Mouse (Mus musculus): ENCODE results near the gene Kcnn4.
"Not testable (repeated sequence)": the region's sequence is repeated elsewhere in the genome, so short reads cannot be mapped to it uniquely, and the experiment has no call there.

Kcnn4 gene

GRCm38 (mm10) chr7:24389516-24390187, 19.6 kb downstream of the Kcnn4 start:
- DNase-seq (ENCODE audit: extremely low spot score, low read depth, low spot score) = no peak

DNA sequence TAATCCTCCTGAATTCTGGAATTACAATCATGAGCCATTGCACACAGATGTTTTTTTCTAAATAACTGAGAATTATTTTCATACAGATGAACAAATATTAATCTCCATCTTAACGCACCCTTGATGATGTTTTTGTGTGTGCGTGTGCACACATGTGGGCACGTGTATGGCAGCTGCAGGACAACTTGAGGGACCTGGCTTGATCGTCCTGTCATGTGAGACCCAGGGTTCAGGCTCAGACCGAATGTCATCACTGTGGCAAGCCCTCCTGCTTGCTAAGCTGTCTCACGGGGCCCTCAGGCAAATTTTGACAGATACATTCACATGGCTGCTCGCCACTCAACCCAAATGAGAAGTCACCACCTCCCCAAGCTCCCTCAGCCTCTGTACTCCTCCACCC, 20.4 kb downstream of the Kcnn4 start:
- DNase-seq (ENCODE audit: extremely low spot score, low read depth, low spot score) = no peak

DNA sequence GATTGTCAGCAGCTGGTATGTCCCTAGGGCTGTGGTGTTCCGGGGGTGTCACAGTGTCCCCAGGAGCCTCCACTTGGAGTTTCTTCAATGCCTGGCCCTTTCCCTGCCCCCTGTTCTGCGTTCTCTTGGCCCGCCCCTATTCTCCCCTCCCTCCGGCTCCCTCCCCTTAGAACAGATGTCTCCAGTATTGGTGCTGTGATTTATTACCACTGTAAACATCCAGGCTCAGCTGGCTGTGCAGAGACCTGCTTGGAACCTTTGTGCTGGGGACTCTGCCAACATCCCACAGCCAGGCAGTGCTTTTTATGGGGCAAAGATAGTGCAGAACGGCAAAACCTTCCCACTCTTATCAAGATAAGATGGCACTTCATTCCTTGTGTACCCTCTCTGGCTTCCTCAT, 21.0 kb downstream of the Kcnn4 start:
- DNase-seq (ENCODE audit: extremely low spot score, low read depth, low spot score) = no peak

DNA sequence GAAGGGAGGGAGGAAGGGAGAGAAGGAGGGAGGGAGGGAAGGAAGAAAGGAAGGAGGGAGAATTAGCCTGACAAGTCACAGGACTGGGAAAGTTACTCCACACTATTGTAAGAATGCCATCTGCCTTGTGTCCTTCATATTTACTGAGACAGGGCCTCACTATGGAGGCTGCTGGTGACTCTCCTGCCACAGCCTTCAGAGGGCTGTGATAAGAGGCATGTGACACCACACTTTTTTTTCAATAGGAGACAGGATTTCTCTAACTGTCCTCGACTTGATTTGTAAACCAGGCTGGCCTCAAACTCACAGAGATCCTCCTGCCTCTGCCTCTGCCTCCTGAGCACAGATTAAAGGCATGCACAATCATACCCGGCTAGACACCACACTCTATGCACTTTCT, 21.6 kb downstream of the Kcnn4 start:
- no peak for DNase-seq (ENCODE audit: extremely low spot score, low read depth, low spot score)

GRCm38 (mm10) chr7:24394054-24394453, 24.0 kb downstream of the Kcnn4 start:
- no peak for DNase-seq (ENCODE audit: extremely low spot score, low read depth, low spot score)

DNA sequence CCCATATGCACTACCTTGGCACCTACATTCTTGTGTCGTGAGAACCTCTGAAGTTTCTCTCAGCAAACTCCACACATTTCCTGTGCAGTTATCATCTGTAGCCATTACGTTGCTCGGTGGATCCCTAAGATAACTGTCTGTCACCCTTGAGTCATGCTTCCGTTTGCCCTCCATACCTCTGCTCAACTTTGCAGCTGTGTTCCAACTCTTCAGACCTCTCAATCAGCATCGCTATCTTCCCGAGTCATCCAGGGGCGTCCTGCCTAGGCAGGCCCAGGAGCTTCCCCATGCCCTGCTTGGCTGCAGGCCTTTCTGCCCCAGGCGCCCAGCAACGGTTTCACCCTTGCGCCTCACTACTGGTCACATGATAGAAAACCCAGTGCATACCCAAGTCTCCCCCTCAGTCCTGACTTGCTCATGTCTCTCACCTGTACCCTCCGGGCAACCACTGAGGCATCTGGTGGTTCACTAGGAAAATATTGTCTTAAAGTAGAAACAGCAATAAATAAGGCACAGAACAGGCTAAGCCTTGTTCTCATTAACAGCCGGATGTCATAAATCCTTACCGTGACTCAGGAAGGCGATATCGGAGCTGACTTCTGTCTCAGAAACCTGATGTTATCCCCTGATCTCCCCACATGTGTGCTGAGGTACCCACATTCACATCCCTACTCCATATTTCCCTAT, 24.6 kb downstream of the Kcnn4 start:
- no peak for DNase-seq (ENCODE audit: extremely low spot score, low read depth, low spot score)

DNA sequence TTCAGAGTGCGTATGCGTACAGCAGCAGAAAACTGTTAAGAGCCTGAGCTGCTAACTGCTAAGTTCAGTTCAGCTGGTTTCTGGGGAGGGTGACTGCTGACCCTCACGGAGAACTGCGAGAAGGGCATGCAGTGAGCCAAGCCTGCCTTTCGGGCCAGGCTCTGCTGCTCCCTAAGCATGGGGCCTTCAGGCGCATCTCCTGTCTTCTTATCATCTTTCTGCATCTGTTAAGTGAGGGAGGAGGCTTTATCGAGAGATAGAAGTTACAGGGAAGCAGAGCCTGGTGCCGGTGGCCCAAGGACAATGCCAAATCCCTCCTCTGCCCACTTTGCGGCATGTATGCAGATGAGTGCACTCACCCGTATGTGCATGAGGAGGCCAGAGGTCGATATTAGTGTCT, 26.8 kb downstream of the Kcnn4 start:
- DNase-seq (ENCODE audit: extremely low spot score, low read depth, low spot score) = no peak

DNA sequence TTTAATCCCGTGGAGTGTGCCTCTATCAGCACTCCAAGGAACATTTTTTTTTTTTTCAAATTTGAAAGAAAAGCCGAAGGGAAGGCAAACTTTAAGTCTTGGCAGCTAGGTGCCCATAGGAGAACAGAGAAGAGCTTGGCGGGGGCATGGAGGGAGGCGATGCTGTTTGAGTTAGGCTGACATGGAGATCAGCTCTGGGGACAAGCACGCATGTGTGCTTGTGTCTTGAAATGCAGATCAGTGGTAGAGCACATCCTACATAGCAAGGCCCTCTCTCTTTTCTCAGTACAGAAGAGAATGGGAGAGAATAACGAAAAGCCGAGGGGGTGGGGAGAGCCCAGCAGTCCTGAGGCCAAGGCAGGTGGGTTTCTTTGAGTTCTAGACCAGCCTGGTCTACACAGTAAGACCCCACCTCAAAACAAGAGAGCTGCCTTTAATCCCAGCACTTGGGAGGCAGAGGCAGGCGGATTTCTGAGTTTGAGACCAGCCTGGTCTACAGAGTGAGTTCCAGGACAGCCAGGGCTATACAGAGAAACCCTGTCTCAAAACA, 28.4 kb downstream of the Kcnn4 start:
- DNase-seq (ENCODE audit: extremely low spot score, low read depth, low spot score) = no peak

DNA sequence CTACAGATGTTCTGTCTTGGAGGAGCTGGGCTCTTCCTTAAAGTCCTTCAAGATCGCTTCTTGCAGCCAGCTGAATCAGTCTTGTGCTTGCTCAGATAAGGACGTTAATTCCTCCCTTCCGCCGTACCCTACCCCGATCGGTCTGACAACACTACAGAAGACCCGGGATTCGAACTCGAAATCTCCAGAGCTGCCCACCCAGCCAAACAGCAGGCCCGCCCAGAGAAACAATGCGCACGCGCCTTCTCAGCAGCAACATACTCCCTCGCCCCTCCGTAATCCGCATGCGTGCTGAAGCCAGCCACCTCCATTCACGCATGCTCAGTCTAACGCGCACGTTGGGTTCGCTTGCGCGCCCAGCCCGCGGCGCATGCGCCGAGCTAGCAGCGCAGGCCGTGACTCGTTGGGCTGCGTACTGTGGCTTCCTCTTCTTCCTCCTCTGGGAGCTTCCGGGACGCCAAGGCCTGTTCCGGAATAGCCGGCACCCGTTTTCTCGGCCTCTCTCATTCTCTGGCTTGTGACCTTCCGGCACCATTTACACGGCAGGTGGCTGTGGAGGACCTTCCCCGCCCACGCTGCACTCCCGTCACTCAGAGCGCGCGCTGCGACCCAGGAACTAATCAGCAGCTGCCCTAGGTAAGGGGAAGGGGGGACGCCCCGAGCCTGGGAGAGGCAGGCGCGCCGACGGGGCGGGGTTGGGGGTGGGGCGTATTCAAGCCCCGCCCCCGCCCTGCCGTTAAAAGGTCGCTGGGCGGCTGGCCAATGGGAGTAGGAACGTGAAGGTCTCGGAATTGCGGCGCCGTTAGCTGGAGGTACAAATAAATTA, 29.4 kb downstream of the Kcnn4 start, which contains the start of gene Smg9:
Gene Smg9 (plus strand): TSS at position 364 of the 826 bp plus-strand sequence.
- no peak for DNase-seq (ENCODE audit: extremely low spot score, low read depth, low spot score)

DNA sequence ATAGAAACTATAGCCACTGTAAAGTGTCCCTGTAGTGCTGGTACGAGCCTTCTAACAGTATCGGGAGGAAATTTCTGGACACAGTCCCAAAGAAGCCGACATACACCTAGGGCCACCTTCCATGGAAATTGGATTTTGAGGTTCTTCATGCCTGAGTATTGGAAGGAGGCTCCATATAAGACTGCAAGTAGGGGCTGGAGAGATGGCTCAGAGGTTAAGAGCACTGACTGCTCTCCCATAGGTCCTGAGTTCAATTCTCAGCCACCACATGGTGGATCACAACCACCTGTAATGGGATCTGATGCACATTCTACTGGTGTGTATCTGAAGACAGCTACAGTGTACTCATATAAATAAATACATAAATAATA, 30.0 kb downstream of the Kcnn4 start:
- no peak for DNase-seq (ENCODE audit: extremely low spot score, low read depth, low spot score)

DNA sequence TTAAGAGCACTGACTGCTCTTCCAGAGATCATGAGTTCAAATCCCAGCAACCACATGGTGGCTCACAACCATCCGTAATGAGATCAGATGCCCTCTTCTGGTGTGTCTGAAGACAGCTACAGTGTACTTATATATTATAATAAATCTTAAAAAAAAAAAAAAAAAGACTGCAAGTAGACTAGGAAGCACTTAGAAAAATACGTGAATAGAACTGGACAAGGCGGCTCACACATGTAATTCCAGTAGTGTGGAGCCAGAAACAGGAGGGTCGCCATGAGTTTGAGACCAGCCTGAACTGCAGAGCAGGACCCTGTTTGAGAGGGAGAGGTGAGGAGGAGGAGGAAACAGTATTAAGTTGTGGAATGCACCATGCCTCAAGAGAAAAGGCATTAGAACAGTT, 30.4 kb downstream of the Kcnn4 start:
- not testable (repeated sequence) for DNase-seq (ENCODE audit: extremely low spot score, low read depth, low spot score)

DNA sequence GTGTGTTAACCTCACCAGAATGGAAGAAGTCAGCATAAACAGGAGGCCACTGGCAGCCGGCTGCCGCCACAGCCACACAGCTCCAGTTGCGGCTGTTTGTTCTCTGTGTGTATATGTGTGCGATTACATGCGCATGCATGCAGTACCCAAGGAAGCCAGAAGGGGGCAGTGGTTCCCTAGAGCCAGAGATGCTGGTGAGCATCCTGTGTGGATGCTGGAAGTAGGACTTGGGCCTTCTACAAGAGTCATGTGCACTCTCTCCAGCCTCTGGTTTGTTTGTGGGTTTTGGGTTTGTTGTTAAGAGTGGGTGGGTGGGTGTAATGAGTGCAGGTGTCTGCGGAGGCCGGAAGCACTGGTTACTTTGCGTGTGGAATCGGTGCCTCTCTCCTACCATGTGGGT, 32.8 kb downstream of the Kcnn4 start:
- DNase-seq (ENCODE audit: extremely low spot score, low read depth, low spot score) = no peak

DNA sequence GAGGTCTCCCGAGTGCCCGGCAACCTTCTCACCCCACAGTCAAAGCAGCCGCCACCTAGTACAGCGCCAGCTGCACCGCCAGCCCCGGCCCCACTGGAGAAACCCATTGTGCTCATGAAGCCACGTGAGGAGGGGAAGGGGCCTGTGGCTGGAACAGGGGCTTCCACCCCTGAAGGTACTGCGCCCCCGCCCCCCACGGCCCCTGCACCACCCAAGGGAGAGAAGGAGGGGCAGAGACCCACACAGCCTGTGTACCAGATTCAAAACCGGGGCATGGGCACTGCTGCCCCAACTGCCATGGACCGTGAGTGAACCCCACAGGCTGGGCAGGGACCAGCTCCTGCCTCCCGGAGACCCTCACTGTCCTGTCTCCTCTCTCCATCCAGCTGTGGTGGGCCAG, 35.6 kb downstream of the Kcnn4 start:
- DNase-seq (ENCODE audit: extremely low spot score, low read depth, low spot score) = no peak

GRCm38 (mm10) chr7:24406528-24407344, 36.7 kb downstream of the Kcnn4 start:
- peak; percentile 68 for DNase-seq (ENCODE audit: extremely low spot score, low read depth, low spot score)

DNA sequence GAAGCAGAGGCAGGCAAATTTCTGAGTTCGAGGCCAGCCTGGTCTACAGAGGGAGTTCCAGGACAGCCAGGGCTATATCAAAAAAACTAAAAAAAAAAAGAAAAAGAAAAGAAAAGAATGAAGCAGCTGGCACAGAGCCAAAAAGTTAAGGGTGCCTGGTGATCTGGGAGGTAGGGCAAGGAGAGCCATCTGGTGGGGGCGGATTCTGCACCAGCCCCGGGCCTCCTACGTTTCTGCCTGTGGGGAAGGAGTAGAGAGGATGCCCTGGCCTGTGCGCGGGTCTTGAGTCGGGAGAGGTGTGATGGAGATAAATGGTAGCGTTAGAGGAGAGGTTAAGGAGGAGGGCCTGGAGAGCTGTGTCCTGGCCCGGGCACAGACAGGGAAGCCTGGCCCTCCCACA, 38.1 kb downstream of the Kcnn4 start:
- DNase-seq (ENCODE audit: extremely low spot score, low read depth, low spot score) = no peak

DNA sequence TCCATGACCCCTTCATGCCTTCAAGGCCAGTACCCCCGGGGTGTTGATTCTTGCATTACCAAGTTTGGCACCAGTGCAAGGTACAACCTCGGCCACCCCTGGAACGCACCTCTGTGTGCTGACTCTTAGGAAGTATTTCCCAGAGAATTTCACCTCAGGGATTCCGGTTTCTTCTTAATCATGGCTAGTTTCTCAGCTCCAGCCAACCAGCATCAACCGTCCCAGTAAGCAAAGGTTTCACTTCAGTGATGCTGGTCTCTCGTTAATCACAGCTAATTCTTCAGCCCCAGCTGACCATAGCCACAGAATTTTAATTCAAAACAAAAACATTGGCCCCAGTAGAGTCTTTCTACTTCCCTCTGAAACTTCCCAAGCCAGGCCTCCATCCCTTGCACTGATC, 40.1 kb downstream of the Kcnn4 start:
- DNase-seq (ENCODE audit: extremely low spot score, low read depth, low spot score) = no peak

- no peak for DNase-seq (ENCODE audit: extremely low spot score, low read depth, low spot score)
Measured at GRCm38 (mm10) chr7:24410831-24411230, 40.8 kb downstream of the Kcnn4 start.

DNA sequence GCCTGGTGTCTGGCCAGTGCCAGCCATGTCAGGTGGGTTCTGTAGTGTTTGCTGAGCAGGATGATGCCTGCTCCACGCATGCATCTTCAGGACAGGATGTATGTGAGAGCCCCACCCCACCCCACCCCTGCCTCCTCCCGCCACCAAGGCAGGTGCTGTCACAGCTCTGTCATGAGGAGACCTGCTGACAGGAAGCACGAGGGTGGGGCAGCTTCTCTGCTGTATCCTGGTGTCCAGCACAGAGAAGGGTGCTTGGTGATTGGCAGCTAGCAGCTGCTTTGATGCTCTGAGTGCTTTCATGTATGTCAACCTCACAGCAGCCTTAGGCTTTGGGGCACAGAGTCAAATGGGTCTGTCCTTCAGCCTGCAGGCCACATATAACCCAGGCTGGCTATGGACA, 43.6 kb downstream of the Kcnn4 start:
- no peak for DNase-seq (ENCODE audit: extremely low spot score, low read depth, low spot score)

- DNase-seq (ENCODE audit: extremely low spot score, low read depth, low spot score) = no peak
Measured at GRCm38 (mm10) chr7:24415261-24415660, 45.2 kb downstream of the Kcnn4 start.

- no peak for DNase-seq (ENCODE audit: extremely low spot score, low read depth, low spot score)
Measured at GRCm38 (mm10) chr7:24419579-24419978, 49.5 kb downstream of the Kcnn4 start.

DNA sequence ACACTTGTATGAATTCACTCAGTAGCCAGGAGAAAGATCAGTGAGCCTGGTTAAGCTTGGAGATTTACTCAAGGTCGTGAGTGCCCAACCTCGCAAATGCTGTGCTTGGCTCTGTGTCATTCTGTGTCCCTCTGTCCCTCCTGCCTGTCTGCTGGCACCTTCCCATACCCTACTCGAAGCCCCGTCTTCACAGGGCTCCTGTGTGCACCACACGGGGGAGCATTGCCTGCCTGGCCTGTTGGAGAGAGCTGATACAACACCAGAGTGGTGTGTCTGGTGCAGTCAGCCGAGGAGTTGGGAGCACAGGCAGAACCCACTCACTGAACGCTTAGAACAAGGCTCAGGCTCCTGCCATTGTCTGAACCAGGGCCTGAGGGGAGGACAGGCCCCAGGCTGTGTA, 51.6 kb downstream of the Kcnn4 start:
- DNase-seq (ENCODE audit: extremely low spot score, low read depth, low spot score) = no peak

Data from hindlimb bud, embryonic 11.5 days (tissue).